Comparison of ENCODE assay signal across 12 mouse cellular contexts in genomic region chr10:40881236-40881635, GRCm38 (mm10). TPM values are rescaled to one million over a fixed set of nuclear protein-coding genes. Genes with fewer than 3 reads are reported as not detected.
A peak's percentile ranks its signal among the peaks of the same experiment; 100 is the strongest.
DNase-seq lines count a peak whose midpoint lies in the region; ATAC-seq lines count a peak whose summit lies in the region.
"Had no signal": no experiment of that assay in that cellular context is flagged by ENCODE, and none has a peak within 500 bp of the region (broad histone marks: within the 10 kb centered on the region; RNA-seq: fewer than 3 reads in every experiment).

No protein-coding gene starts in this region.

- 65% methylated on average over 3 of the region's 3 CpGs for WGBS in heart, embryonic 12.5 days
- WGBS in liver, embryonic 12.5 days (ENCODE audit: insufficient replicate concordance) = 79% methylated on average over 3 of the region's 3 CpGs
- 74% methylated on average over 3 of the region's 3 CpGs for WGBS in midbrain, embryonic 14.5 days

- no peaks in the 10 kb centered on the region; the same call in 1 of the 2 replicates for H3K36me3 ChIP-seq in heart, embryonic 12.5 days
- peaks cover 10% of the 10 kb centered on the region for H3K36me3 ChIP-seq in liver, embryonic 12.5 days
- H3K36me3 ChIP-seq in midbrain, embryonic 14.5 days (ENCODE audit: control insufficient read depth, insufficient read depth, low read length) = no peaks in the 10 kb centered on the region; the same call in 1 of the 2 replicates
- H3K36me3 ChIP-seq: forebrain, embryonic 12.5 days had no signal

- H3K9me3 ChIP-seq in heart, embryonic 12.5 days (replicated peaks) = no peaks in the 10 kb centered on the region
- H3K9me3 ChIP-seq in liver, embryonic 12.5 days (replicated peaks) = no peaks in the 10 kb centered on the region
- H3K9me3 ChIP-seq in midbrain, embryonic 14.5 days (ENCODE audit: control insufficient read depth, low read length) = no peaks in the 10 kb centered on the region
- H3K9me3 ChIP-seq: forebrain, embryonic 12.5 days had no signal

- 0 out of 2 replicates have a peak overlapping the region, but pooled peaks have one; percentile 6 for H3K4me3 ChIP-seq in heart, embryonic 12.5 days
- peak overlapping the region; percentile 96; the same call in 1 of the 2 replicates for H3K4me3 ChIP-seq in liver, embryonic 12.5 days
- H3K4me3 ChIP-seq in midbrain, embryonic 14.5 days (replicated peaks; ENCODE audit: low read depth, low read length) = no peak overlapping the region

- H3K27me3 ChIP-seq in heart, embryonic 12.5 days (replicated peaks) = no peaks in the 10 kb centered on the region
- H3K27me3 ChIP-seq in liver, embryonic 12.5 days (replicated peaks) = peaks cover 12% of the 10 kb centered on the region
- no peaks in the 10 kb centered on the region for H3K27me3 ChIP-seq in midbrain, embryonic 14.5 days (ENCODE audit: control insufficient read depth, insufficient read depth, low read length)
- H3K27me3 ChIP-seq: forebrain, embryonic 12.5 days had no signal

- DNase-seq in heart, postnatal 4 days = no peak
- DNase-seq in liver = no peak
- peak; percentile 52 for DNase-seq in brain, adult 2 months (ENCODE audit: low read depth, low spot score)
- no peak for DNase-seq in midbrain, embryonic 14.5 days
- no peak for DNase-seq in thymus, postnatal 0 days (ENCODE audit: low spot score)
- DNase-seq: kidney, adult 9 months; lung, adult 2 months had no signal

- peaks cover 36% of the 10 kb centered on the region for H3K4me1 ChIP-seq in heart, embryonic 12.5 days (replicated peaks)
- peaks cover 41% of the 10 kb centered on the region for H3K4me1 ChIP-seq in liver, embryonic 12.5 days
- peaks cover 6% of the 10 kb centered on the region; the same call in 1 of the 2 replicates for H3K4me1 ChIP-seq in midbrain, embryonic 14.5 days (ENCODE audit: control insufficient read depth, insufficient read depth, low read length)

- H3K27ac ChIP-seq in heart, embryonic 12.5 days (ENCODE audit: poor library complexity, severe bottlenecking) = no peak overlapping the region
- H3K27ac ChIP-seq in liver, embryonic 12.5 days = no peak overlapping the region
- no peak overlapping the region for H3K27ac ChIP-seq in midbrain, embryonic 14.5 days (replicated peaks; ENCODE audit: low read depth, low read length)
- H3K27ac ChIP-seq: forebrain, embryonic 12.5 days had no signal

- H3K4me2 ChIP-seq in heart, embryonic 12.5 days = peak overlapping the region; percentile 72
- peak overlapping the region; percentile 100 for H3K4me2 ChIP-seq in liver, embryonic 12.5 days
- H3K4me2 ChIP-seq in midbrain, embryonic 14.5 days (ENCODE audit: low read length) = peak overlapping the region; percentile 63; the same call in 1 of the 2 replicates

- H3K9ac ChIP-seq in heart, embryonic 12.5 days = peak overlapping the region; percentile 35; the same call in 1 of the 2 replicates
- H3K9ac ChIP-seq in liver, embryonic 12.5 days = no peak overlapping the region
- no peak overlapping the region for H3K9ac ChIP-seq in midbrain, embryonic 14.5 days (replicated peaks; ENCODE audit: low read length)
- H3K9ac ChIP-seq: forebrain, embryonic 12.5 days had no signal

- ATAC-seq in heart, embryonic 12.5 days (ENCODE audit: insufficient number of reproducible peaks, low FRiP score) = no peak
- ATAC-seq in liver, embryonic 12.5 days = no peak
- no peak for ATAC-seq in midbrain, embryonic 14.5 days (ENCODE audit: low FRiP score, low TSS enrichment)
- no peak for ATAC-seq in monocyte, adult 5-6 weeks (replicated peaks; ENCODE audit: insufficient number of reproducible peaks, low FRiP score, low TSS enrichment, poor library complexity, severe bottlenecking)
- ATAC-seq: CD4-positive, CD25-positive, alpha-beta regulatory T cell, adult 4 months had no signal

RNA-seq across cellular contexts. Expression of gene Cdc40, which starts 1.9 kb away (rescaled TPM):
- polyA plus RNA-seq in heart, embryonic 12.5 days (2016; fragmentation: Nextera tagmentation; extraction: Ambion mirVana) = 25.7 and 26.9 TPM in 2 replicates
- total RNA-seq in heart, postnatal 4 days (2021) = 10 to 100 TPM; 17.8 to 19.2 TPM
- 19.5 and 20.1 TPM in 2 replicates for polyA plus RNA-seq in liver, embryonic 12.5 days (2016; fragmentation: Nextera tagmentation; extraction: Ambion mirVana)
- polyA plus RNA-seq in midbrain, embryonic 14.5 days (2014; fragmentation: Nextera tagmentation; extraction: Ambion mirVana) = 22.4 and 26.8 TPM in 2 replicates
- total RNA-seq in monocyte, adult 5-6 weeks (2017) = 65.7 to 69.4 TPM (median 66.5 TPM) in 3 replicates
- polyA plus RNA-seq in thymus, postnatal 0 days (2015; fragmentation: Nextera tagmentation; extraction: Ambion mirVana) = 35.8 and 37.0 TPM in 2 replicates

RNA-seq across cellular contexts. Expression of gene Wasf1, which starts 2.0 kb away (rescaled TPM):
- polyA plus RNA-seq in heart, embryonic 12.5 days (2016; fragmentation: Nextera tagmentation; extraction: Ambion mirVana) = 17.1 and 19.6 TPM in 2 replicates
- total RNA-seq in heart, postnatal 4 days (2021) = 1 to 10 TPM; 4.1 to 5.5 TPM
- 3.2 and 3.3 TPM in 2 replicates for polyA plus RNA-seq in liver, embryonic 12.5 days (2016; fragmentation: Nextera tagmentation; extraction: Ambion mirVana)
- polyA plus RNA-seq in midbrain, embryonic 14.5 days (2014; fragmentation: Nextera tagmentation; extraction: Ambion mirVana) = 95.5 and 116 TPM in 2 replicates
- not detected in 3 replicates for total RNA-seq in monocyte, adult 5-6 weeks (2017)
- polyA plus RNA-seq in thymus, postnatal 0 days (2015; fragmentation: Nextera tagmentation; extraction: Ambion mirVana) = 1.5 and 1.6 TPM in 2 replicates
